Mouse (Mus musculus) heart, postnatal 0 days (tissue): ENCODE results near the gene St6galnac5. TPM values are rescaled to one million over a fixed set of nuclear protein-coding genes. Genes with fewer than 3 reads are reported as not detected.

Source experiments
- ATAC-seq: fragments of 200-750 bp; cut with Nextera tagmentation; 2 replicates; pipeline ENCODE4 v1.8.0; 2017; ENCODE audit warnings: low read depth, moderate number of reproducible peaks, moderate library complexity; ENCODE audit not compliant: insufficient read depth
- DNase-seq: peaks from one replicate; pipeline ENCODE4 v3.0.0-alpha.2; 2016; ENCODE audit warnings: low spot score
- H3K27ac ChIP-seq: fragments of 300-500 bp; sonication (generic); 2 replicates; pipeline ENCODE4 v1.5.1; 2014; ENCODE audit warnings: low read depth, mild to moderate bottlenecking
- H3K27me3 ChIP-seq: fragments of 300-500 bp; sonication (generic); 2 replicates; pipeline ENCODE4 v1.6.1; 2014; ENCODE audit warnings: low read length, mixed read lengths; ENCODE audit not compliant: control insufficient read depth, insufficient read depth
- H3K36me3 ChIP-seq: fragments of 300-500 bp; sonication (generic); replicated peaks from 2 replicates; pipeline ENCODE4 v1.6.1; 2014; ENCODE audit warnings: low read length, mixed read lengths; ENCODE audit not compliant: control insufficient read depth, insufficient read depth
- H3K4me1 ChIP-seq: fragments of 300-500 bp; sonication (generic); 2 replicates; pipeline ENCODE4 v1.6.1; 2014; ENCODE audit warnings: antibody characterized with exemption; ENCODE audit not compliant: control insufficient read depth, insufficient read depth
- H3K4me2 ChIP-seq: fragments of 300-500 bp; sonication (generic); 2 replicates; pipeline ENCODE4 v1.6.1; 2014; ENCODE audit warnings: low read depth, mild to moderate bottlenecking, low read length, moderate library complexity
- H3K4me3 ChIP-seq: fragments of 300-500 bp; sonication (generic); 2 replicates; pipeline ENCODE4 v1.5.1; 2014; ENCODE audit warnings: low read depth, low read length
- H3K9ac ChIP-seq: fragments of 300-500 bp; sonication (generic); replicated peaks from 2 replicates; pipeline ENCODE4 v1.6.1; 2014; ENCODE audit warnings: low read depth, low read length, mixed read lengths
- H3K9me3 ChIP-seq: fragments of 300-500 bp; sonication (generic); replicated peaks from 2 replicates; pipeline ENCODE4 v1.6.1; 2016; ENCODE audit warnings: low read length; ENCODE audit not compliant: control insufficient read depth
- CTCF ChIP-seq: IDR thresholded peaks from 2 replicates; pipeline ENCODE4 v1.5.1; 2016; ENCODE audit warnings: antibody characterized with exemption, control low read depth, low read depth
- EP300 ChIP-seq: IDR thresholded peaks from 2 replicates; pipeline ENCODE4 v1.6.1; 2016; ENCODE audit warnings: antibody characterized with exemption, low read depth
- WGBS: fragments of 180-500 bp; shearing (Covaris S2); extraction: QIAGEN DNeasy Blood & Tissue Kit; methylation state at CpG from one replicate; pipeline ENCODE4 v1.1.7; 2014; 5-methylcytosine and 5-hydroxymethylcytosine counted together
- polyA plus RNA-seq: library from polyadenylated mRNA; unstranded; fragments of >200 nt; fragmentation: Nextera tagmentation; extraction: Ambion mirVana; gene quantifications from 2 replicates; pipeline ENCODE4 v1.2.1, GENCODE M21; 2015
- total RNA-seq: library from RNA; depleted of rRNA; stranded (reverse); fragments of >200 nt; gene quantifications from 2 replicates; pipeline ENCODE4 v1.2.3, GENCODE M21; 2014; ENCODE audit warnings: low replicate concordance

St6galnac5 gene
- total and polyA plus RNA-seq, 2 experiments from 2014 or later, result 0.03 TPM; not detected in 1

DNA sequence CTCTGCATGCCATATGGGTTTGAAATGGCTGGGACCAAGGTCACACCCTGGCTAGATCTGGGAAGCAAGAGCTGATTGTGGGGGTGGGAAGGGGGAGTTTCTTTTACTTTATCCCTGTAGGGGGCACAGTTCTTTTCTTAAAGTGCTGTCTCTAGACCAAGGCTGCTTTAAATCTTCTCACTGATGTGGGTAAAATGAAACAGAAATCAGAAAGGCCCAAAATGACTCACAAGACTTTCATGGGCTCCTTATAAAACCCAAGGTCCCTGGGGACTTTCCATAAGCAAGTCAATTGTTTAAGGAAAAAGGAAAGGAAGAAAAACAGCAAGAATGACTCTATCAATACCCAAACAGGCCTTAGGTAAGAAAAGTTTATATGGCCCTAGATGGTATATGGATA, 95.3 kb downstream of the St6galnac5 start:
- TF ChIP-seq EP300 (no peak), CTCF (no peak)
- no peak overlapping the region for H3K9ac ChIP-seq
- H3K4me1 ChIP-seq, result peaks cover 7% of the 10 kb centered on the region; the same call in 1 of the 2 replicates
- no peak overlapping the region for H3K4me3 ChIP-seq
- no peaks in the 10 kb centered on the region for H3K27me3 ChIP-seq
- DNase-seq (no peak), ATAC-seq (no peak)
- no peaks in the 10 kb centered on the region for H3K9me3 ChIP-seq
- no peaks in the 10 kb centered on the region for H3K36me3 ChIP-seq
- H3K4me2 ChIP-seq, result no peak overlapping the region
- no peak overlapping the region for H3K27ac ChIP-seq

DNA sequence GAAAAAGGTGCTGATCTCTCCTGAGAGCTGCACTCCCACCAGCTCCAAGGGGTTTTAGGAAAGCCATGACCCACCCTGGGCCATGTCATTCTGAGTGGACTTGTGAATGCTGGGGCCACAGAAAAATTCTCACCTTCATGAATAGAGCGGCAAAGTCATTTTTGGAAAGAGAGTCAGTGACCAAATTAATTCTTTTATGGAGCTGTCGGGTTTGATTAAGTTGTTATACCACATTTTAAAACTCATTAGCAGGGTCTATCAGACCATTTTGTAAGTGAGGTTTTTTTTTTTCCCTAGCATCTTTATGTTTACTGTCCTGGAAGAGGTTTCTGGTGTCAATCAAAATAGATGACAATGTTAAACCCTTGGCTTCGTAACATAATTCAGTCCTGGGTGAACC, 98.5 kb downstream of the St6galnac5 start:
- no peak overlapping the region for H3K4me2 ChIP-seq
- DNase-seq (no peak), ATAC-seq (no peak)
- H3K36me3 ChIP-seq, result no peaks in the 10 kb centered on the region
- H3K9ac ChIP-seq, result no peak overlapping the region
- H3K9me3 ChIP-seq, result no peaks in the 10 kb centered on the region
- TF ChIP-seq CTCF (no peak), EP300 (no peak)
- no peak overlapping the region for H3K27ac ChIP-seq
- 73% methylated on average over 3 of the region's 3 CpGs for WGBS
- H3K4me1 ChIP-seq, result peaks cover 7% of the 10 kb centered on the region; the same call in 1 of the 2 replicates
- no peak overlapping the region for H3K4me3 ChIP-seq
- H3K27me3 ChIP-seq, result no peaks in the 10 kb centered on the region

DNA sequence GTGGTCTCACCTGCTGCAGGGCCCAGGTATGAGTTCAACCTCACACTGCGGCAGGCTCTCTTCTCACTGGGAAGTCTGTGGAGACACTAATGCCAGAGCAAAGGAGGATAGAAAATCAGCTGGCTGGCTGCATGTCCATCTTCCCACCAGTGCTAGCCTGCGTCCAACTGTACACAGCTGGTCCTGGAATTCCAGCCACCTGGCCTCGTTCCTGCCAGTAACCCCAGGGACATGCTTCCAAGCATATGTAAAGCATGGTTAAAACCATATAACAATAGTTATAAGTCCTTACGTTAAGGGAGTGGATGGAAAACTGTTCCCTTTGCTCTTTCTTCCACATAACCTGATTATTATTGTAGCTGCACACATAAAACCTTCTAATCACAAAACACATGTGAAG, 100.3 kb downstream of the St6galnac5 start:
- H3K36me3 ChIP-seq, result no peaks in the 10 kb centered on the region
- no peak overlapping the region for H3K9ac ChIP-seq
- TF ChIP-seq CTCF (no peak), EP300 (no peak)
- H3K4me1 ChIP-seq, result peaks cover 7% of the 10 kb centered on the region; the same call in 1 of the 2 replicates
- H3K9me3 ChIP-seq, result no peaks in the 10 kb centered on the region
- DNase-seq, result no peak
- 65% methylated on average over 4 of the region's 4 CpGs for WGBS
- ATAC-seq, result no peak
- no peaks in the 10 kb centered on the region for H3K27me3 ChIP-seq
- no peak overlapping the region for H3K4me3 ChIP-seq
- H3K4me2 ChIP-seq, result no peak overlapping the region
- no peak overlapping the region for H3K27ac ChIP-seq

DNA sequence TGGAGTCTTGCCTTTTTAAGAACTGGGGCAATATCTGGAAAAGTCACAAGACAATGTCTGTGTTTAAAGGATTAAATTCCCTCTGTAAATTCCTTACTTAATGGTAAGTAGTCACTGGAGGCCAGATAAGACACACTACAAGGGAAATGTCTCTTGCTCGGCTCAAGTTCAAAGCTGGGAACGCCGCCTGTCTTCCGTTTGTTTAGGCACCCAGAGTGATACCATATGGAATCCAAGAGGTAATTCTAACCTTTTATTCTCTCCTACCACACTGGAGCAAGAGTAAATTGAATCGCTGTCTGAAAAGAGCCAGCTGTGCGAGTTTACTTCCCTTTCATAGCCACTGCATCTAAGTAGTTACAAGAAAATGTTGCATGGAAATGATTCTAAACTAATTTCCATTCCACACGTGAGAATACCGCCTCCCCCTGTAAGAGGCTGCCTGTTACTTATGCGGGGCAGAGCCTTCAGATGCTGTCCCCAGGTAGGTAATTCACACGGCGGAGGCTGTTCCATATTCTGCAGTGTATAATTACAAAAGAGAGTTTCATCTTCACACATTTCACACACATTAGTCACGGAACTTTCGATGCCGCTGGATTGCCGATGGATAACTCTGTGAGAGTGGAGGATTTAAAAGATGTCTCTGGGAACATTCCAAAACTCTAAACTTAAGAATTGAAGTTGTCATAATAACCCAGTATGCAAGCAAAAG, 101.8 kb downstream of the St6galnac5 start:
- Histone ChIP-seq H3K9me3 (no peaks in the 10 kb centered on the region), H3K4me1 (peaks cover 7% of the 10 kb centered on the region; the same call in 1 of the 2 replicates), H3K27me3 (no peaks in the 10 kb centered on the region), H3K36me3 (no peaks in the 10 kb centered on the region), H3K9ac (no peak overlapping the region), H3K4me2 (no peak overlapping the region), H3K4me3 (no peak overlapping the region), H3K27ac (no peak overlapping the region)
- ATAC-seq (no peak), DNase-seq (no peak)
- TF ChIP-seq EP300 (no peak), CTCF (no peak)
- 63% methylated on average over 15 of the region's 15 CpGs for WGBS

DNA sequence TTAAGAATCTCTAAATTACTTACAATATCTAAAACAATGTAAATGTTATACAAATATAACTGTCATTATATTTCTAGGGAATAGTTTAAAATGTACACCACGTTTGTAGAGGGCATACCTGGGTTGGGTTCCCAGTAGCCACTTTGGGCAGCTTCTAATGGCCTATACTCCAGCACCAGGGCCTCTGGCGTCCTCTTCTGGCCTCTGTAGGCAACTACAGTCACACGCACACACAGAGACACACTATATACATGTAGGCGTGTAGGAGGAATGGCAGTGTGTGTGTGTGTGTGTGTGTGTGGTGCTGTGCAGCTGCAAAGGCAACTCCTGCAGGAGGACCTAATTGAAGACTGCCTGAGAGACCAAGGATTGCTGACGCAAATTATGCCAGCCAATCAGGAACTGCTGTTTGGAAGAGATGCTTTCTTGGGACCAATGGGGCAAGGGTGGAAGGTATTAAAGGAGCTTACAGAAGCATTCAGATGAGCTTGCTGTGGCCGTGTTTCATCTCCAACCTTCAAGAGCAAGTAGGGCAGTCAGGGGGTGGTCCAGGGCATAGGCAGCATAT, 106.2 kb downstream of the St6galnac5 start:
- Histone ChIP-seq H3K36me3 (no peaks in the 10 kb centered on the region), H3K27me3 (no peaks in the 10 kb centered on the region), H3K4me3 (no peak overlapping the region), H3K9me3 (no peaks in the 10 kb centered on the region), H3K4me1 (no peaks in the 10 kb centered on the region), H3K4me2 (no peak overlapping the region), H3K9ac (no peak overlapping the region), H3K27ac (no peak overlapping the region)
- no peak for TF ChIP-seq CTCF
- no peak for TF ChIP-seq EP300
- WGBS, result 83% methylated on average over 6 of the region's 6 CpGs
- no peak for ATAC-seq
- DNase-seq, result no peak
